Mouse (Mus musculus): ENCODE results near the gene Snrpc. TPM values are rescaled to one million over a fixed set of nuclear protein-coding genes. Genes with fewer than 3 reads are reported as not detected.

The Snrpc gene
- polyA plus RNA-seq (2017; shearing (Covaris generic)), result 105 TPM

DNA sequence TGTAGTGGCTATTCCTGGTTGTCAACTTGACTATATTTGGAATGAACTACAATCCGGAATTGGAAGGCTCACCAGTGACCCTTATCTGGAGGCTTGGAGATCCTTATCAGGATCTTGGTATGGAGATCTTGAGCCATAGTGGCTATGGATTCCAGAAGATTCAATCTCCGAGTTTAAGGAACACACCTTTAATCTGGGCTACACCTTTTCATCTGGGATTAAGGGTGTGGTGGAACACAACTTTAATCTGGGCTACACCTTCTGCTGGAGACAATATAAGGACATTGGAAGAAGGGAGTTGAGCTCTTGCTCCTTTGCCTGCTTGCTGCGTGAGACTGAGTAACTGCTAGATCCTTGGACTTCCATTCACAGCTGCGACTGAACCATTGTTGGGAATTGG, at the start of gene Snrpc:
Gene Snrpc (plus strand): TSS at position 301 of the 400 bp plus-strand sequence.

DNA sequence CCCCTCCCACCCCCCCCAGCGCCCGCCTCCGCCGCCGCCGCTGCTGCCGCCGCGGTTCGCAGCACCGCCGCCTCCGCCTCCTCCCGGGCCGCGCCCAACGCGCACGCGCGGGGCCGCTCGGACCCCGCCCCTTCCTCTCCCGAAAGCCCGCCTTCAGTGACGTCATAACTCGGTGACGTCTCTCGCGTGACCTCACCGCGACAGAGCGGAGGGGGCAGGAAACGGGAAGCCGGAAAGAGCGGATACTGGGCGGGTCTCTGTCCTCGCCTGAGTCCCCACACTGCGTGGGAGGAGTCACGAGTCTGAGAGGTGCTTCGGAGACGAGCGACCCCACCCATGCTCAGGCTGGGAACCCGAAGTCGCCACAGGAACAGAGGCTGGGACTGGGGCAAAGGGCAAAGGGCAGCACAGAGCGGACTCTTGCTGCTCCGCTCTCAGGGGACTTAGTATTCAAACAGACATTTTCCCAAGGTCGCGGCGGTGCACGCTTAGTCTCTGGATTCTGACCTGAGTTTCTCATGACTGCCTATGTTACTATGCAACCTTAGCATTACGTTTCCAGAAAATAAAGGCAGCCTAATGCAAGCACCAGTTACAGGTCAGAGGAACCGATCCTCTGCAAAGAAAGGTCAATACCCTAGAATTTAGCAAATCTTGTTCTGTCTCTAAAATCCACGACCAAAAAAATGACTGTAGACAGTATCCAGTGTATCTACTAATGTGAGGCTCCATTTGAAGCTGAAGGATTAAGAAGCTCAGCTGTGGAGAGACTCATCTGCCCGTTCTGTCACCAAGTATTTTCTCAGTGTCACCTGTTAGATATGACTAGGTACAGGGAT, 17.2 kb upstream of the Snrpc start, which contains the start of gene D17Wsu92e:
Gene D17Wsu92e (minus strand): TSS at position 81 of the 839 bp plus-strand sequence.

DNA sequence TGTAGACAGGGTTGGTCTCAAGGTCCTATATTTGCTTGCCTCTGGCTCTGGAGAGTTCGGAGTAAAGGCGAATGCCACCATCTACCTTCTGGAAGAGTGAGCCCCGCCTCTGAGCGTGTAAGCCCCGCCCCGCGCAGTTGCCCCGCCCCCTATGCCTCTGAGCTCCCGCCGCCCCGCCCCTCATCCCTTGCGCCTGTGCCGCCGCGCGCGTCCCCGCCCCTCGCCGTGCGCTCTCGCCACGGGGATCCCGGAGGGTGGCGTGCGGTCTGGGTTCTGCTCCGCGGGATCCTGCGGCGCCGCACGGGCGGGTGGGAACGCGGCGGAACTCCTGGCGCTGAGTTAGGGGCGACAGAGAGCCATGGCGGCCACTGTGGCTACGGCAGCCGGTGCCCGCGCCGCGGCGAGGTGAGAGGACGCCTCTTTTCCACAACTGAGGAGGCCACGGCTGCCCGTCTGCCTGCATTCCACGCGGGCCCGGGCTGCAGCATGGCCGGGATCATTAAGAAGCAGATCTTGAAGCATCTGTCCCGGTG, 18.4 kb downstream of the Snrpc start, which contains the start of gene Uhrf1bp1:
Gene Uhrf1bp1 (plus strand): TSS at position 177 of the 533 bp plus-strand sequence.

Other genes starting within 250 kb of the Snrpc start
- gene Nudt3, start 214.7 kb upstream of the Snrpc start, polyA plus RNA-seq (2017; shearing (Covaris generic)), result 60.5 TPM
- not detected for gene RPS10-NUDT3, start 202.9 kb upstream of the Snrpc start, polyA plus RNA-seq (2017; shearing (Covaris generic))
- gene Rps10, start 201.5 kb upstream of the Snrpc start, polyA plus RNA-seq (2017; shearing (Covaris generic)), result 979 TPM
- 14.1 TPM for gene Pacsin1, start 182.6 kb upstream of the Snrpc start, polyA plus RNA-seq (2017; shearing (Covaris generic))
- not detected for gene Spdef, start 109.2 kb upstream of the Snrpc start, polyA plus RNA-seq (2017; shearing (Covaris generic))
- 31.9 TPM for gene D17Wsu92e, start 17.5 kb upstream of the Snrpc start, polyA plus RNA-seq (2017; shearing (Covaris generic))
- gene Uhrf1bp1, start 18.3 kb downstream of the Snrpc start, polyA plus RNA-seq (2017; shearing (Covaris generic)), result 1.5 TPM
- gene Anks1, start 71.2 kb downstream of the Snrpc start, polyA plus RNA-seq (2017; shearing (Covaris generic)), result 15.2 TPM
- gene Taf11, start 71.7 kb downstream of the Snrpc start, polyA plus RNA-seq (2017; shearing (Covaris generic)), result 26.9 TPM
- 0.69 TPM for gene Tcp11, start 242.5 kb downstream of the Snrpc start, polyA plus RNA-seq (2017; shearing (Covaris generic))